In genomic region chr8:122497016-122497734, GRCm38 (mm10) we compare ENCODE assay signal across 11 mouse cellular contexts. TPM values are rescaled to one million over a fixed set of nuclear protein-coding genes. Genes with fewer than 3 reads are reported as not detected.
DNase-seq lines count a peak whose midpoint lies in the region; ATAC-seq and TF ChIP-seq lines count a peak whose summit lies in the region.
"Had no signal": no experiment of that assay in that cellular context is flagged by ENCODE, and none has a peak within 500 bp of the region (broad histone marks: within the 10 kb centered on the region; RNA-seq: fewer than 3 reads in every experiment).

No protein-coding gene starts in this region.

- H3K4me1 ChIP-seq in kidney, embryonic 16.5 days (ENCODE audit: insufficient read depth, low read length), result no peaks in the 10 kb centered on the region
- peaks cover 2 to 8% of the 10 kb centered on the region in 2 experiments; a peak in 1 of 4 replicates for H3K4me1 ChIP-seq in ES-E14 (ENCODE audit: control insufficient read depth in 2 of 2, insufficient read depth in 2 of 2, low read length in 2 of 2, poor library complexity in 1 of 2)
- no peaks in the 10 kb centered on the region for H3K4me1 ChIP-seq in liver, postnatal 0 days (ENCODE audit: insufficient read depth)
- H3K4me1 ChIP-seq in forebrain, embryonic 10.5 days, result peaks cover 8% of the 10 kb centered on the region; the same call in 1 of the 2 replicates
- H3K4me1 ChIP-seq: neural tube, embryonic 13.5 days had no signal

- DNase-seq in adrenal gland, postnatal 36 days, result peak; percentile 34 to 62
- DNase-seq in adrenal gland, adult 18-20 months (ENCODE audit: low spot score in 2 of 2), result no peak
- no peak for DNase-seq in kidney, adult 11 months
- no peak for DNase-seq in ES-E14 (ENCODE audit: low read depth, low spot score)
- no peak for DNase-seq in liver, postnatal 0 days
- no peak for DNase-seq in forebrain, embryonic 10.5 days (ENCODE audit: extremely low spot score, low spot score)
- no peak for DNase-seq in right cerebral cortex, postnatal 36 days (ENCODE audit: low spot score in 2 of 2)
- DNase-seq: midbrain, embryonic 14.5 days had no signal

- H3K27ac ChIP-seq in kidney, embryonic 16.5 days (ENCODE audit: low read length), result peak overlapping the region; percentile 48; the same call in 1 of the 2 replicates
- H3K27ac ChIP-seq in ES-E14 (ENCODE audit: insufficient read depth, low read depth, low read length, poor library complexity, severe bottlenecking), result no peak overlapping the region
- H3K27ac ChIP-seq in liver, postnatal 0 days (ENCODE audit: low read depth), result peak overlapping the region; percentile 1; the same call in 1 of the 2 replicates
- H3K27ac ChIP-seq in forebrain, embryonic 10.5 days, result no peak overlapping the region
- H3K27ac ChIP-seq: liver, embryonic 14.5 days; neural tube, embryonic 13.5 days had no signal

- H3K36me3 ChIP-seq in kidney, embryonic 16.5 days (ENCODE audit: insufficient read depth, low read length), result peaks cover 57% of the 10 kb centered on the region
- H3K36me3 ChIP-seq in ES-E14 (ENCODE audit: control insufficient read depth, insufficient read depth, low read length, poor library complexity, severe bottlenecking), result peaks cover 76% of the 10 kb centered on the region
- peaks cover 62% of the 10 kb centered on the region for H3K36me3 ChIP-seq in liver, postnatal 0 days (replicated peaks; ENCODE audit: insufficient read depth, low read length)
- H3K36me3 ChIP-seq in forebrain, embryonic 10.5 days (replicated peaks), result peaks cover 53% of the 10 kb centered on the region
- H3K36me3 ChIP-seq: neural tube, embryonic 13.5 days had no signal

- no peak overlapping the region for H3K4me2 ChIP-seq in kidney, embryonic 16.5 days (replicated peaks; ENCODE audit: low read depth, low read length)
- H3K4me2 ChIP-seq in liver, postnatal 0 days (ENCODE audit: low read depth, low read length), result no peak overlapping the region
- H3K4me2 ChIP-seq: neural tube, embryonic 13.5 days had no signal

- in situ Hi-C loops in ES-E14 (cut with MboI; ENCODE audit: low sequenced_read_pairs in 2 of 2, unreplicated experiment in 2 of 2), result no loop called here

- TF ChIP-seq EP300 in liver, postnatal 0 days (IDR thresholded peaks at IDR 0.05; ENCODE audit: low read depth), result no peak

- H3K27me3 ChIP-seq in kidney, embryonic 16.5 days (ENCODE audit: insufficient read depth, low read length), result no peaks in the 10 kb centered on the region
- no peaks in the 10 kb centered on the region for H3K27me3 ChIP-seq in liver, postnatal 0 days (ENCODE audit: insufficient read depth, low read length)
- H3K27me3 ChIP-seq in forebrain, embryonic 10.5 days (ENCODE audit: poor library complexity, severe bottlenecking), result no peaks in the 10 kb centered on the region
- H3K27me3 ChIP-seq: neural tube, embryonic 13.5 days had no signal

- ATAC-seq in kidney, embryonic 16.5 days (ENCODE audit: low FRiP score, low TSS enrichment), result no peak
- ATAC-seq in liver, postnatal 0 days, result 0 out of 2 replicates have a peak, but pooled peaks have one; percentile 20

- TF ChIP-seq CTCF in liver, postnatal 0 days (IDR thresholded peaks at IDR 0.05; ENCODE audit: low read depth), result no peak

- H3K9ac ChIP-seq in kidney, embryonic 16.5 days (replicated peaks; ENCODE audit: low read length), result no peak overlapping the region
- H3K9ac ChIP-seq in ES-E14 (ENCODE audit: insufficient read depth, low read depth, low read length, poor library complexity, severe bottlenecking), result no peak overlapping the region
- H3K9ac ChIP-seq in liver, postnatal 0 days (replicated peaks), result no peak overlapping the region
- H3K9ac ChIP-seq: liver, embryonic 14.5 days; neural tube, embryonic 13.5 days had no signal

- H3K9me3 ChIP-seq in kidney, embryonic 16.5 days (ENCODE audit: low read length), result no peaks in the 10 kb centered on the region
- no peaks in the 10 kb centered on the region for H3K9me3 ChIP-seq in ES-E14 (ENCODE audit: control insufficient read depth, insufficient read depth, low read depth, low read length)
- H3K9me3 ChIP-seq in liver, postnatal 0 days (ENCODE audit: low read length), result no peaks in the 10 kb centered on the region
- H3K9me3 ChIP-seq in forebrain, embryonic 10.5 days, result no peaks in the 10 kb centered on the region; the same call in 1 of the 2 replicates
- H3K9me3 ChIP-seq: neural tube, embryonic 13.5 days had no signal

- no peak overlapping the region for H3K4me3 ChIP-seq in kidney, embryonic 16.5 days (ENCODE audit: low read length)
- H3K4me3 ChIP-seq in ES-E14 (ENCODE audit: insufficient read depth in 1 of 2, low read depth in 1 of 2, low read length in 2 of 2, poor library complexity in 1 of 2, severe bottlenecking in 1 of 2), result peak overlapping the region; percentile 1 to 31; a peak in 2 of 4 replicates
- no peak overlapping the region for H3K4me3 ChIP-seq in liver, postnatal 0 days (ENCODE audit: low read depth, low read length)
- no peak overlapping the region for H3K4me3 ChIP-seq in forebrain, embryonic 10.5 days
- H3K4me3 ChIP-seq: neural tube, embryonic 13.5 days had no signal

- 75% methylated on average over 11 of the region's 12 CpGs for WGBS in kidney, embryonic 16.5 days
- WGBS in liver, postnatal 0 days (ENCODE audit: insufficient replicate concordance), result 83% methylated on average over 10 of the region's 12 CpGs
- 89% methylated on average over 12 of the region's 12 CpGs for WGBS in forebrain, embryonic 10.5 days

TF ChIP-seq in ES-E14, 5 proteins besides CTCF, POLR2A, EP300 and RAD21:
- TF ChIP-seq MAFK (IDR thresholded peaks at IDR 0.05; ENCODE audit: insufficient read depth, low read depth, low read length) (no peak), CHD2 (IDR thresholded peaks at IDR 0.05; ENCODE audit: low read depth, low read length) (no peak), HCFC1 (IDR thresholded peaks at IDR 0.05; ENCODE audit: borderline replicate concordance, insufficient read depth, low read length) (no peak), ZC3H11A (IDR thresholded peaks at IDR 0.05; ENCODE audit: borderline replicate concordance, low read depth, low read length) (no peak), ZNF384 (IDR thresholded peaks at IDR 0.05; ENCODE audit: low read depth, low read length) (no peak)

RNA-seq across cellular contexts. Expression of gene Ctu2, which starts 21.2 kb away (rescaled TPM):
- 10 to 100 TPM; 20.0 to 29.1 TPM for total RNA-seq in adrenal gland, postnatal 36 days (2021)
- 10 to 100 TPM; 20.8 to 24.2 TPM for total RNA-seq in adrenal gland, adult 18-20 months (2021)
- polyA plus RNA-seq in kidney, embryonic 16.5 days (2015; fragmentation: Nextera tagmentation; extraction: Ambion mirVana), result 46.5 and 48.0 TPM in 2 replicates
- total RNA-seq in ES-E14 (2012; rRNA removed), result 79.8 and 96.0 TPM in 2 replicates
- polyA plus RNA-seq in liver, postnatal 0 days (2015; fragmentation: Nextera tagmentation; extraction: Ambion mirVana), result 17.8 and 20.9 TPM in 2 replicates
- 84.7 and 89.1 TPM in 2 replicates for polyA plus RNA-seq in forebrain, embryonic 10.5 days (2016; fragmentation: Nextera tagmentation; extraction: Ambion mirVana)

RNA-seq across cellular contexts. Expression of gene Rnf166, which starts 21.3 kb away (rescaled TPM):
- total RNA-seq in adrenal gland, postnatal 36 days (2021), result 10 to 100 TPM; 37.3 to 59.9 TPM
- 10 to 100 TPM; 39.1 to 66.6 TPM for total RNA-seq in adrenal gland, adult 18-20 months (2021)
- 39.3 and 46.0 TPM in 2 replicates for polyA plus RNA-seq in kidney, embryonic 16.5 days (2015; fragmentation: Nextera tagmentation; extraction: Ambion mirVana)
- total RNA-seq in ES-E14 (2012; rRNA removed), result 10.8 and 15.0 TPM in 2 replicates
- 18.5 and 18.9 TPM in 2 replicates for polyA plus RNA-seq in liver, postnatal 0 days (2015; fragmentation: Nextera tagmentation; extraction: Ambion mirVana)
- polyA plus RNA-seq in forebrain, embryonic 10.5 days (2016; fragmentation: Nextera tagmentation; extraction: Ambion mirVana), result 31.0 and 33.0 TPM in 2 replicates

RNA-seq across cellular contexts. Expression of gene Snai3, which starts 36.6 kb away (rescaled TPM):
- total RNA-seq in adrenal gland, postnatal 36 days (2021), result not detected
- total RNA-seq in adrenal gland, adult 18-20 months (2021), result not detected
- 0.75 and 0.77 TPM in 2 replicates for polyA plus RNA-seq in kidney, embryonic 16.5 days (2015; fragmentation: Nextera tagmentation; extraction: Ambion mirVana)
- 4.2 and 8.2 TPM in 2 replicates for total RNA-seq in ES-E14 (2012; rRNA removed)
- 1.4 and 3.4 TPM in 2 replicates for polyA plus RNA-seq in liver, postnatal 0 days (2015; fragmentation: Nextera tagmentation; extraction: Ambion mirVana)
- polyA plus RNA-seq in forebrain, embryonic 10.5 days (2016; fragmentation: Nextera tagmentation; extraction: Ambion mirVana), result 0.18 and 0.22 TPM in 2 replicates
- polyA plus RNA-seq: midbrain, embryonic 14.5 days had no signal

RNA-seq across cellular contexts. Expression of gene Mvd, which starts 54.0 kb away (rescaled TPM):
- total RNA-seq in adrenal gland, postnatal 36 days (2021), result 10 to 100 TPM; 23.2 to 30.3 TPM
- 10 to 100 TPM; 20.1 to 20.3 TPM for total RNA-seq in adrenal gland, adult 18-20 months (2021)
- 36.4 and 36.6 TPM in 2 replicates for polyA plus RNA-seq in kidney, embryonic 16.5 days (2015; fragmentation: Nextera tagmentation; extraction: Ambion mirVana)
- total RNA-seq in ES-E14 (2012; rRNA removed), result 30.4 and 35.2 TPM in 2 replicates
- 4.9 and 5.8 TPM in 2 replicates for polyA plus RNA-seq in liver, postnatal 0 days (2015; fragmentation: Nextera tagmentation; extraction: Ambion mirVana)
- 52.1 and 54.2 TPM in 2 replicates for polyA plus RNA-seq in forebrain, embryonic 10.5 days (2016; fragmentation: Nextera tagmentation; extraction: Ambion mirVana)

RNA-seq across cellular contexts. Expression of gene Piezo1, which starts 54.0 kb away (rescaled TPM):
- 10 to 100 TPM; 19.5 to 24.7 TPM for total RNA-seq in adrenal gland, postnatal 36 days (2021)
- 10 to 100 TPM; 14.1 to 28.4 TPM for total RNA-seq in adrenal gland, adult 18-20 months (2021)
- 15.6 and 16.9 TPM in 2 replicates for polyA plus RNA-seq in kidney, embryonic 16.5 days (2015; fragmentation: Nextera tagmentation; extraction: Ambion mirVana)
- total RNA-seq in ES-E14 (2012; rRNA removed), result 204 and 335 TPM in 2 replicates
- polyA plus RNA-seq in liver, postnatal 0 days (2015; fragmentation: Nextera tagmentation; extraction: Ambion mirVana), result 2.6 and 3.4 TPM in 2 replicates
- polyA plus RNA-seq in forebrain, embryonic 10.5 days (2016; fragmentation: Nextera tagmentation; extraction: Ambion mirVana), result 6.1 and 8.8 TPM in 2 replicates

Comparison
In these comparisons a context has a peak if more than half of its experiments do, and no peak if none do; other contexts are left out.
1. DNase-seq: peak in adrenal gland, postnatal 36 days (2 of 2); none in adrenal gland, adult 18-20 months (0 of 2), kidney, adult 11 months (single experiment), ES-E14 (single experiment), liver, postnatal 0 days (single experiment), forebrain, embryonic 10.5 days (single experiment) and right cerebral cortex, postnatal 36 days (0 of 2).
2. H3K27ac ChIP-seq: peak in kidney, embryonic 16.5 days (single experiment) and liver, postnatal 0 days (single experiment); none in ES-E14 (single experiment) and forebrain, embryonic 10.5 days (single experiment).
3. H3K4me3 ChIP-seq: peak in ES-E14 (2 of 2); none in kidney, embryonic 16.5 days (single experiment), liver, postnatal 0 days (single experiment) and forebrain, embryonic 10.5 days (single experiment).